Mouse (Mus musculus) adipose tissue, adult 10 weeks (tissue): ENCODE results near the gene Sdf2. TPM values are rescaled to one million over a fixed set of nuclear protein-coding genes. Genes with fewer than 3 reads are reported as not detected.

ENCODE experiments used
- polyA plus RNA-seq: library from polyadenylated mRNA; stranded (reverse); fragments of 350-450 nt; fragmentation: Illumina TruSeq; extraction: RNeasy Lipid Tissue Mini Kit (QIAGEN cat#74804); gene quantifications from one replicate; pipeline ENCODE4 v1.2.3, GENCODE M21; 2014; ENCODE audit warnings: low read depth, low replicate concordance

Sdf2 gene
- 103 TPM for polyA plus RNA-seq

DNA sequence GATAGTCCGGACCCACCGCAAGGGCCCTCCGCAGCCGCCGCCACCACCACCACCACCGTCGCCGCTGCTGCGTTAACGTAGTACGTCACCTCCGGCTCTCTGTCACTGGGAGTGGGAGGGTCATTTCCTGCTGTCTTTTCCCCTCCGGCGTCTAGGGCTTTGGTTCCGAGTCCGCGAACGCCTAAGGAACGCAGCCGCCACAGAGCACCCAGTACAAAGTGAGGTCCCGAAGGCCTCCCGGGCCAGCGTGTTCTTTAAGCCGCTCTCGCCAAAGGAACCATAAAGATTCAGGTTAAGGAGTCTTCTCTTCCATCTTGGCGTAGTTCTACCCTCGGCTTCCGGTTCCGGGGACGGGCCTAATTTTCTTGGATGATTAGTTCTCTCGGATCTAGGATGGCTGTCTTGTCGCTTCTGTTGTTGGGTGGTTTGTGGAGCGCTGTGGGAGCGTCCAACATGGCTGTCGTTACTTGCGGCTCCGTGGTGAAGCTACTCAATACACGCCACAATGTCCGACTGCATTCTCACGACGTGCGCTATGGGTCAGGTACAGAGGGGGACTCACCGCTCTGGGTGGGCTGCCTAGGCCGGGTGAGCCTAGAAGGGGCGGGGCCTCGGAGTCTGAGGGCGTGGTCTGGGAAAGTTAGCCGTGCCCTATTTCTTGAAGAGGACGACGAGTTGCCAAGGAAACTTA lies at the start of gene Sdf2, which contains the start of gene Supt6:
Gene Sdf2 (plus strand): TSS at position 120 of the 691 bp plus-strand sequence.
Gene Supt6 (minus strand): TSS at position 361 of the 691 bp plus-strand sequence.

GRCm38 (mm10) chr11:78261380-78262352 lies 16.1 kb downstream of the Sdf2 start, which contains the start of gene 2610507B11Rik:
Gene 2610507B11Rik (plus strand): TSS chr11:78261752.

GRCm38 (mm10) chr11:78290654-78291053 lies 45.1 kb downstream of the Sdf2 start, which contains the start of gene BC030499:
Gene BC030499 (plus strand): TSS chr11:78290841.

DNA sequence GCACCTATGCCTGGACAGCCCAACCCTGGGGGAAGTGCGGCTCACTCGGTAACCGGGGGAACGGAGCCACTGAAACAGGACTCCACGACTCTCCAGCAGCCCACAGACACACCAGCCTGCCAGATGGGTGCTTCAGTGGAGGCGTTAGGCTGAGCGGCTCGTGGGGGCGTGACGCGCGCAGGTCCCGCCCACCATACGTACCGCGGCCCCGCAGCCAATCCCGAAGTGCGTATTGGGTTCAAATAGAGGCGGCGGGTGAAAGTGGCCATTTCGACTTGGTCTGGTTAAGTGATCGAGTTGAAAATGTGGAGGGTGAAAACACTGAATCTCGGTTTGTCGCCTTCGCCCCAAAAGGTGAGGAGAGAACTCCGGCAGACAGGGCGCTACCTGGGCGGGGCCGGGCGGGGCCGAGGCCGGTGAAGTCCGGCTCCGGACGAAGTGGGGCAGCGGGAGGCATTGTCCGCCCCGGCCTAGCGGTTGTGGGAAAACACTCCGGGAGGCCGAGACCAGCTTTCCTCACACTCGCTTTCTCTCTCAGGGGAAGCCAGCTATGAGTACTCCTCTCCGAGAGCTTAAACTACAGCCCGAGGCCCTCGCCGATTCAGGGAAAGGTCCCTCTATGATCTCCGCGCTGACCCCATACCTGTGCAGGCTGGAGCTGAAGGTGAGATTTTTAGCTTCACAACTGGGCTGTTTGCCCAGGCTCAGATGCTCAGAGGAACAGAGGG lies 56.0 kb downstream of the Sdf2 start, which contains the start of gene Spag5:
Gene Spag5 (plus strand): TSS at position 173 of the 728 bp plus-strand sequence.

Other genes starting within 250 kb of the Sdf2 start
- 3.0 TPM for gene Dhrs13, start 213.5 kb upstream of the Sdf2 start, polyA plus RNA-seq
- 50.3 TPM for gene Flot2, start 207.8 kb upstream of the Sdf2 start, polyA plus RNA-seq
- gene Eral1, start 165.4 kb upstream of the Sdf2 start, polyA plus RNA-seq = 14.4 TPM
- gene Fam222b, start 151.1 kb upstream of the Sdf2 start, polyA plus RNA-seq = 13.9 TPM
- 17.9 TPM for gene Traf4, start 80.2 kb upstream of the Sdf2 start, polyA plus RNA-seq
- 11.7 TPM for gene Nek8, start 69.1 kb upstream of the Sdf2 start, polyA plus RNA-seq
- gene Tlcd1, start 69.0 kb upstream of the Sdf2 start, polyA plus RNA-seq = 74.2 TPM
- 2,000 TPM for gene Rpl23a, start 62.2 kb upstream of the Sdf2 start, polyA plus RNA-seq
- 68.5 TPM for gene Rab34, start 57.3 kb upstream of the Sdf2 start, polyA plus RNA-seq
- 26.7 TPM for gene Proca1, start 52.4 kb upstream of the Sdf2 start, polyA plus RNA-seq
- gene Supt6, start 241 bp downstream of the Sdf2 start, polyA plus RNA-seq = 41.1 TPM
- gene 2610507B11Rik, start 16.0 kb downstream of the Sdf2 start, polyA plus RNA-seq = 107 TPM
- 0.19 TPM for gene BC030499, start 45.1 kb downstream of the Sdf2 start, polyA plus RNA-seq
- gene Spag5, start 55.8 kb downstream of the Sdf2 start, polyA plus RNA-seq = 2.7 TPM
- gene Aldoc, start 77.2 kb downstream of the Sdf2 start, polyA plus RNA-seq = 41.4 TPM
- gene Pigs, start 82.7 kb downstream of the Sdf2 start, polyA plus RNA-seq = 34.6 TPM
- gene Unc119, start 97.7 kb downstream of the Sdf2 start, polyA plus RNA-seq = 34.6 TPM
- gene Foxn1, start 140.8 kb downstream of the Sdf2 start, polyA plus RNA-seq = not detected
- gene Slc13a2, start 176.5 kb downstream of the Sdf2 start, polyA plus RNA-seq = 7.7 TPM
- 25.6 TPM for gene Slc46a1, start 220.0 kb downstream of the Sdf2 start, polyA plus RNA-seq